Mouse (Mus musculus): ENCODE data around the gene Rarres2. TPM values are rescaled to one million over a fixed set of nuclear protein-coding genes. Genes with fewer than 3 reads are reported as not detected.

Rarres2 gene
- total and polyA plus RNA-seq, 3 experiments = not detected

- no peak for DNase-seq (ENCODE audit: low read depth, low spot score)
- no peak overlapping the region for H3K9ac ChIP-seq (ENCODE audit: control insufficient read depth, low read depth, low read length, poor library complexity, severe bottlenecking)
- no peaks in the 10 kb centered on the region for H3K79me2 ChIP-seq (ENCODE audit: control insufficient read depth, insufficient read depth, low read length, poor library complexity)
- no peaks in the 10 kb centered on the region for H3K36me3 ChIP-seq (ENCODE audit: control insufficient read depth in 1 of 2, insufficient read depth in 2 of 2, low read length in 2 of 2)
- no peaks in the 10 kb centered on the region for H3K27me3 ChIP-seq (ENCODE audit: control insufficient read depth in 1 of 2, insufficient read depth in 2 of 2, low read length in 2 of 2)
- H3K4me1 ChIP-seq (ENCODE audit: control insufficient read depth in 1 of 2, insufficient read depth in 2 of 2, low read length in 2 of 2) = no peaks in the 10 kb centered on the region
- H3K9me3 ChIP-seq (replicated peaks; ENCODE audit: insufficient read depth, low read length) = no peaks in the 10 kb centered on the region
- no peak for TF ChIP-seq BHLHE40 (IDR thresholded peaks at IDR 0.05; ENCODE audit: borderline replicate concordance, low read depth, low read length)
- no peak for TF ChIP-seq MYC (IDR thresholded peaks at IDR 0.05; ENCODE audit: low read depth, low read length)
- no peak for TF ChIP-seq HCFC1 (IDR thresholded peaks at IDR 0.05; ENCODE audit: low read depth, low read length)
- TF ChIP-seq ZKSCAN1 (IDR thresholded peaks at IDR 0.05; ENCODE audit: low read depth, low read length) = no peak
- no peak for TF ChIP-seq USF2 (IDR thresholded peaks at IDR 0.05; ENCODE audit: borderline replicate concordance in 1 of 2, insufficient read depth in 1 of 2, low read depth in 1 of 2, low read length in 2 of 2)
- no peak for TF ChIP-seq POLR2AphosphoS5 (IDR thresholded peaks at IDR 0.05; ENCODE audit: borderline replicate concordance, low read depth, low read length)
- TF ChIP-seq JUND (IDR thresholded peaks at IDR 0.05; ENCODE audit: low read depth, low read length) = no peak
- TF ChIP-seq EP300 (IDR thresholded peaks at IDR 0.05; ENCODE audit: low read depth in 1 of 2, low read length in 2 of 2) = no peak
- TF ChIP-seq USF1 (IDR thresholded peaks at IDR 0.05; ENCODE audit: low read depth, low read length) = no peak
- TF ChIP-seq ZMIZ1 (IDR thresholded peaks at IDR 0.05; ENCODE audit: low read depth, low read length) = no peak
- no peak for TF ChIP-seq SMC3 (IDR thresholded peaks at IDR 0.05; ENCODE audit: low read depth, low read length)
- TF ChIP-seq MXI1 (IDR thresholded peaks at IDR 0.05; ENCODE audit: low read depth, low read length) = no peak
- no peak for TF ChIP-seq RAD21 (IDR thresholded peaks at IDR 0.05; ENCODE audit: low read depth, low read length)
- no peak for TF ChIP-seq POLR2AphosphoS2 (IDR thresholded peaks at IDR 0.05; ENCODE audit: low read length)
- H3K4me3 ChIP-seq (ENCODE audit: control insufficient read depth in 1 of 2, insufficient read depth in 1 of 2, low read depth in 2 of 2, low read length in 2 of 2) = no peak overlapping the region
- no peak overlapping the region for H3K27ac ChIP-seq (ENCODE audit: control insufficient read depth, low read depth, low read length)
Observed at GRCm38 (mm10) chr6:48573981-48574380, 1.4 kb upstream of the Rarres2 start.

GRCm38 (mm10) chr6:48573280-48573679 is 691 bp upstream of the Rarres2 start:
- Histone ChIP-seq H3K9ac (ENCODE audit: control insufficient read depth, low read depth, low read length, poor library complexity, severe bottlenecking) (no peak overlapping the region), H3K4me3 (ENCODE audit: control insufficient read depth in 1 of 2, insufficient read depth in 1 of 2, low read depth in 2 of 2, low read length in 2 of 2) (no peak overlapping the region), H3K9me3 (replicated peaks; ENCODE audit: insufficient read depth, low read length) (no peaks in the 10 kb centered on the region), H3K27ac (ENCODE audit: control insufficient read depth, low read depth, low read length) (no peak overlapping the region), H3K27me3 (ENCODE audit: control insufficient read depth in 1 of 2, insufficient read depth in 2 of 2, low read length in 2 of 2) (no peaks in the 10 kb centered on the region), H3K36me3 (ENCODE audit: control insufficient read depth in 1 of 2, insufficient read depth in 2 of 2, low read length in 2 of 2) (no peaks in the 10 kb centered on the region), H3K4me1 (ENCODE audit: control insufficient read depth in 1 of 2, insufficient read depth in 2 of 2, low read length in 2 of 2) (no peaks in the 10 kb centered on the region), H3K79me2 (ENCODE audit: control insufficient read depth, insufficient read depth, low read length, poor library complexity) (no peaks in the 10 kb centered on the region)
- TF ChIP-seq MEF2A (IDR thresholded peaks at IDR 0.05; ENCODE audit: extremely low read depth, insufficient replicate concordance, low read depth, low read length, poor library complexity, severe bottlenecking) (no peak), KAT2A (conservative IDR thresholded peaks at IDR 0.05; ENCODE audit: low read depth, low read length) (no peak), SIN3A (IDR thresholded peaks at IDR 0.05; ENCODE audit: low read length) (no peak), RAD21 (IDR thresholded peaks at IDR 0.05; ENCODE audit: low read depth, low read length) (no peak)
- DNase-seq (ENCODE audit: low read depth, low spot score) = no peak
